Mouse (Mus musculus): ENCODE measurements around the gene Chst5. TPM values are rescaled to one million over a fixed set of nuclear protein-coding genes. Genes with fewer than 3 reads are reported as not detected.
A peak's percentile ranks its signal among the peaks of the same experiment; 100 is the strongest.

Chst5 gene
- polyA plus RNA-seq, 1 experiment from 2014 or later, result 2.9 TPM

- no peak overlapping the region for H3K4me3 ChIP-seq
- 5% methylated on average over 2 of the region's 2 CpGs for whole genome bisulfite sequencing
- H3K4me1 ChIP-seq, result no peaks in the 10 kb centered on the region
- no peaks in the 10 kb centered on the region for H3K36me3 ChIP-seq
- H3K9me3 ChIP-seq, result no peaks in the 10 kb centered on the region
- no peak overlapping the region for H3K27ac ChIP-seq
- DNase-seq (ENCODE audit: low spot score), result no peak
- H3K27me3 ChIP-seq (ENCODE audit: insufficient read depth, poor library complexity, severe bottlenecking), result peaks cover 7% of the 10 kb centered on the region
These were observed 28.7 kb downstream of the Chst5 start for GRCm38 (mm10) chr8:111881591-111881990.

- no peak for DNase-seq (ENCODE audit: low spot score)
- no peaks in the 10 kb centered on the region for H3K36me3 ChIP-seq
- H3K27me3 ChIP-seq (ENCODE audit: insufficient read depth, poor library complexity, severe bottlenecking), result no peaks in the 10 kb centered on the region
- no peak overlapping the region for H3K27ac ChIP-seq
- no peak overlapping the region for H3K4me3 ChIP-seq
- 68% methylated on average over 9 of the region's 9 CpGs for WGBS
- H3K4me1 ChIP-seq, result peaks cover 8% of the 10 kb centered on the region; the same call in 1 of the 2 replicates
- no peaks in the 10 kb centered on the region for H3K9me3 ChIP-seq
These were observed 32.5 kb downstream of the Chst5 start for GRCm38 (mm10) chr8:111877711-111878110.

- Histone ChIP-seq H3K27ac (peak within 1 kb of the TSS; percentile 96), H3K4me1 (peaks cover 11% of the 10 kb centered on the region; the same call in 1 of the 2 replicates), H3K9me3 (no peaks in the 10 kb centered on the region), H3K36me3 (no peaks in the 10 kb centered on the region), H3K4me3 (peak within 1 kb of the TSS; percentile 84), H3K27me3 (ENCODE audit: insufficient read depth, poor library complexity, severe bottlenecking) (no peaks in the 10 kb centered on the region)
- DNase-seq (ENCODE audit: low spot score), result peak; percentile 99
- WGBS, result under 1% methylated on average over 51 of the region's 53 CpGs
These were observed 33.8 kb downstream of the Chst5 start, which contains the start of gene Tmem170 for GRCm38 (mm10) chr8:111876355-111876948. Gene Tmem170 (minus strand): TSS chr8:111876750.

- H3K9me3 ChIP-seq, result no peaks in the 10 kb centered on the region
- peak overlapping the region; percentile 84 for H3K4me3 ChIP-seq
- peaks cover 11% of the 10 kb centered on the region; the same call in 1 of the 2 replicates for H3K4me1 ChIP-seq
- H3K36me3 ChIP-seq, result no peaks in the 10 kb centered on the region
- peak overlapping the region; percentile 96 for H3K27ac ChIP-seq
- no peak for DNase-seq (ENCODE audit: low spot score)
- WGBS, result 19% methylated on average over 9 of the region's 9 CpGs
- H3K27me3 ChIP-seq (ENCODE audit: insufficient read depth, poor library complexity, severe bottlenecking), result no peaks in the 10 kb centered on the region
These were observed 34.5 kb downstream of the Chst5 start for GRCm38 (mm10) chr8:111875758-111876157.

GRCm38 (mm10) chr8:111871278-111871677, 39.0 kb downstream of the Chst5 start:
- 81% methylated on average over 3 of the region's 3 CpGs for WGBS
- no peak for DNase-seq (ENCODE audit: low spot score)
- no peak overlapping the region for H3K4me3 ChIP-seq
- peaks cover 10% of the 10 kb centered on the region; the same call in 1 of the 2 replicates for H3K36me3 ChIP-seq
- H3K27me3 ChIP-seq (ENCODE audit: insufficient read depth, poor library complexity, severe bottlenecking), result no peaks in the 10 kb centered on the region
- H3K27ac ChIP-seq, result no peak overlapping the region
- peaks cover 11% of the 10 kb centered on the region; the same call in 1 of the 2 replicates for H3K4me1 ChIP-seq
- H3K9me3 ChIP-seq, result no peaks in the 10 kb centered on the region

GRCm38 (mm10) chr8:111870379-111870778, 39.9 kb downstream of the Chst5 start:
- H3K36me3 ChIP-seq, result peaks cover 19% of the 10 kb centered on the region
- no peaks in the 10 kb centered on the region for H3K9me3 ChIP-seq
- 0 out of 2 replicates have a peak, but pooled peaks cover 3% of the 10 kb centered on the region for H3K4me1 ChIP-seq
- H3K27ac ChIP-seq, result no peak overlapping the region
- H3K4me3 ChIP-seq, result no peak overlapping the region
- no peak for DNase-seq (ENCODE audit: low spot score)
- H3K27me3 ChIP-seq (ENCODE audit: insufficient read depth, poor library complexity, severe bottlenecking), result no peaks in the 10 kb centered on the region
- 74% methylated on average over 3 of the region's 3 CpGs for WGBS

GRCm38 (mm10) chr8:111868664-111869063, 41.6 kb downstream of the Chst5 start:
- 0 out of 2 replicates have a peak, but pooled peaks cover 3% of the 10 kb centered on the region for H3K4me1 ChIP-seq
- no peak overlapping the region for H3K27ac ChIP-seq
- 58% methylated on average over 2 of the region's 2 CpGs for WGBS
- DNase-seq (ENCODE audit: low spot score), result no peak
- H3K4me3 ChIP-seq, result no peak overlapping the region
- no peaks in the 10 kb centered on the region for H3K9me3 ChIP-seq
- no peaks in the 10 kb centered on the region for H3K27me3 ChIP-seq (ENCODE audit: insufficient read depth, poor library complexity, severe bottlenecking)
- H3K36me3 ChIP-seq, result peaks cover 19% of the 10 kb centered on the region

GRCm38 (mm10) chr8:111865857-111866256, 44.4 kb downstream of the Chst5 start:
- Histone ChIP-seq H3K9me3 (no peaks in the 10 kb centered on the region), H3K4me1 (no peaks in the 10 kb centered on the region), H3K27me3 (ENCODE audit: insufficient read depth, poor library complexity, severe bottlenecking) (no peaks in the 10 kb centered on the region), H3K4me3 (no peak overlapping the region), H3K27ac (no peak overlapping the region), H3K36me3 (peaks cover 23% of the 10 kb centered on the region)
- 81% methylated on average over 6 of the region's 6 CpGs for WGBS
- DNase-seq (ENCODE audit: low spot score), result no peak

- Histone ChIP-seq H3K27me3 (ENCODE audit: insufficient read depth, poor library complexity, severe bottlenecking) (no peaks in the 10 kb centered on the region), H3K4me1 (no peaks in the 10 kb centered on the region), H3K27ac (no peak overlapping the region), H3K4me3 (no peak overlapping the region), H3K36me3 (peaks cover 25% of the 10 kb centered on the region), H3K9me3 (no peaks in the 10 kb centered on the region)
- WGBS, result 84% methylated on average over 8 of the region's 8 CpGs
- no peak for DNase-seq (ENCODE audit: low spot score)
These were observed 45.0 kb downstream of the Chst5 start for GRCm38 (mm10) chr8:111865130-111865852.

- Histone ChIP-seq H3K27ac (no peak overlapping the region), H3K4me3 (no peak overlapping the region), H3K9me3 (no peaks in the 10 kb centered on the region), H3K4me1 (no peaks in the 10 kb centered on the region), H3K27me3 (ENCODE audit: insufficient read depth, poor library complexity, severe bottlenecking) (no peaks in the 10 kb centered on the region), H3K36me3 (peaks cover 22% of the 10 kb centered on the region)
- no peak for DNase-seq (ENCODE audit: low spot score)
- 87% methylated on average over 8 of the region's 8 CpGs for WGBS
These were observed 45.6 kb downstream of the Chst5 start for GRCm38 (mm10) chr8:111864648-111865047.

- Histone ChIP-seq H3K27me3 (ENCODE audit: insufficient read depth, poor library complexity, severe bottlenecking) (no peaks in the 10 kb centered on the region), H3K4me1 (no peaks in the 10 kb centered on the region), H3K9me3 (no peaks in the 10 kb centered on the region), H3K36me3 (peaks cover 18% of the 10 kb centered on the region), H3K4me3 (no peak overlapping the region), H3K27ac (no peak overlapping the region)
- no peak for DNase-seq (ENCODE audit: low spot score)
- 78% methylated on average over 4 of the region's 4 CpGs for WGBS
These were observed 47.0 kb downstream of the Chst5 start for GRCm38 (mm10) chr8:111863280-111863679.

GRCm38 (mm10) chr8:111855977-111856376, 54.3 kb downstream of the Chst5 start:
- Histone ChIP-seq H3K27me3 (ENCODE audit: insufficient read depth, poor library complexity, severe bottlenecking) (no peaks in the 10 kb centered on the region), H3K27ac (no peak overlapping the region), H3K4me3 (no peak overlapping the region), H3K9me3 (no peaks in the 10 kb centered on the region), H3K36me3 (0 out of 2 replicates have a peak, but pooled peaks cover 2% of the 10 kb centered on the region), H3K4me1 (peaks cover 12% of the 10 kb centered on the region)
- 85% methylated on average over 12 of the region's 12 CpGs for WGBS
- DNase-seq (ENCODE audit: low spot score), result no peak

GRCm38 (mm10) chr8:111853861-111854501, 56.3 kb downstream of the Chst5 start, which contains the start of gene Cfdp1:
Gene Cfdp1 (minus strand): TSS chr8:111854291.
- Histone ChIP-seq H3K4me1 (peaks cover 12% of the 10 kb centered on the region), H3K9me3 (no peaks in the 10 kb centered on the region), H3K27ac (peak within 1 kb of the TSS; percentile 90), H3K27me3 (ENCODE audit: insufficient read depth, poor library complexity, severe bottlenecking) (no peaks in the 10 kb centered on the region), H3K4me3 (peak within 1 kb of the TSS; percentile 91), H3K36me3 (no peaks in the 10 kb centered on the region)
- under 1% methylated on average over 53 of the region's 53 CpGs for WGBS
- DNase-seq (ENCODE audit: low spot score), result peak; percentile 99
